Mouse (Mus musculus) granulocyte monocyte progenitor cell, adult 5-6 weeks (primary cell): Measurements from ENCODE around the gene Tgif1. TPM values are rescaled to one million over a fixed set of nuclear protein-coding genes. Genes with fewer than 3 reads are reported as not detected.
"Not testable (repeated sequence)": the region's sequence is repeated elsewhere in the genome, so short reads cannot be mapped to it uniquely, and the experiment has no call there.

Experiments used
- ATAC-seq: replicated peaks from 2 replicates; pipeline ENCODE4 v1.8.0; 2016; ENCODE audit warnings: mild to moderate bottlenecking, moderate TSS enrichment, inconsistent platforms; ENCODE audit not compliant: poor library complexity, severe bottlenecking
- total RNA-seq, 2 experiments: library from RNA; stranded (forward) in 1 of 2; stranded (reverse) in 1 of 2; fragments of 200-712, 200-1000 nt in 1 of 2; fragments of >200 nt in 1 of 2; fragmentation: Nextera tagmentation in 1 of 2; gene quantifications; 2 replicates each; pipeline ENCODE4 v1.2.3; 2014 to 2017

The Tgif1 gene
- total RNA-seq, 2 experiments from 2014 or later: 48.5 to 87.9 TPM

DNA sequence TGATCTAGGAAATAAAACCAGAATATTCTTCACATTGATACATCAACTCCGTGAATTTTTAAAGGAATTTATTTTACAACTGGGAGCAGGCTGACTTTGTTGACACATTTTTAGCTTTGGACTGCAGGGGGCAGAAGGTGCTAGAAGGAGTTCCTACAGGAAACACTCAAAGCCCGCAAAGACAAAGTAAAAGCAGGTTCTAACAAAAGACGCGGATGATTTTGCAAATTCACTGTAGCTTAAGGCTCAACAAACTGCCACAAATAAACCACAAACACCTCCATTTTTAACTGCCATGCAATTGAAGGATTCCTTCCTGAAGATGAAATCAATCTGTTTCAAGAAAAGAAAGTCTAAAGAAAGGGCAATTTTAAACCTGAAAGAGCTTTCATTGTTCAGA is 6.3 kb downstream of the Tgif1 start:
- ATAC-seq: peak; percentile 9; the same call in 1 of the 2 replicates

DNA sequence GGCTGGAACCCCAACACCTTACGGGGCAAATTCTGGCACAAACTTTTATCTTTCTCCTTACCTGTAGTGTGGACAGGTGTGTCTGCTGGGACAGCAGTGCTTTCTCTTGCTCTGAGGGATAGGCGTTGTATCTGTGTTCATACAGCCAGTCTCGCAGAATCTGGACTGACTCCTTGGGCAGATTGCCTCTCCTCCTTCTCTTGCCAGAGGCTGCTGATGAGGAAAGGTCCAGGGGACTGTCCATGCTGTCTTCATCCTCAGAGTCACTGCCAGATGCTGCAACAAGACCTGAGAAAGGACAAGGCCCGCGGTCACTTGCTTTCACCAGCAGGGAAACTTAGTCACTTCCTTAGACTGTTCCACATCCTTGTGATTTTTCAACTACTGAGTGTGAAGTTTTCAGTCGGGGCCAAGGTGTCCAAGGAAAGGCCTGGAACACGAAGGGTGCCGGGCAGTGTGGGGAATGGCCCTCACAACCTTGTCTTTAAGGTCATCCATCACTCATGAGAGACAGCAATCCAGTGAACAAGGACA is 7.2 kb downstream of the Tgif1 start:
- peak; percentile 14 for ATAC-seq

DNA sequence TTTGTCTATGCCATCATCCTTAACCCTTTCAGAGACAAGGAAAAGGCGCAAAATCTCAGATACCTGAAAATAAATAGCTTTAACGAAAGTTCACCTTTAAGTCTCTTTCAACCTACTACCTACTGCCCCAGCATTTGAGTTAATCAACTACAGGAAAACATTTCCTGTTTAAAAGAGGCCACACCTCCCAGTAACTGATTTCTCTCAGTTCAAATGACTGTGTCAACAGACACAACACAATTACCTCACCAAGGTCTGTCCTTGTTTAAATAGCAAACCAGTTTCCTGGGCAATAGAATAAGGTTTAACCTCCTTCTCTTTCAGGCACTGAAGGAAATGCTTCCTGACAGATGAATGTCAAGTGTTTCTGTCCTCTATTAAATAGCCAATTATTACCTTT is 7.8 kb downstream of the Tgif1 start:
- no peak for ATAC-seq

DNA sequence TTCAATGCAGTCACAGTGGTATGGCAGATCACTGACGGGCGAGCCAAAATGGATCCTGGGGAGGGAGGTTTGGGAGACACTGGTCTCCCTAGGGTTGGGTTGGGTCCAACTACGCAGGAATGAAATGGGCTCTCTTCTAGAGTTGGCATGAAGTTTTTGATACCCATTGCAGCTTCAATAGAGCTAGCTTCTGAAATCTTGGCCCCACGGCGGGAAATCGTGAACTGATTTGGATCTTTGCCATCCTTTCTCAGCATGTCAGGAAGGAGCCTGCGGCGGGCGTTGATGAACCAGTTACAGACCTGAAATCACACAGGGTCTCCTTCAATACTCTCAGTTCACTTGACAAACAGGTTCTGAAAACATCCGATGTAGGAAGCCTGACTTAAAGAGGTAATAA is 8.4 kb downstream of the Tgif1 start:
- no peak for ATAC-seq

DNA sequence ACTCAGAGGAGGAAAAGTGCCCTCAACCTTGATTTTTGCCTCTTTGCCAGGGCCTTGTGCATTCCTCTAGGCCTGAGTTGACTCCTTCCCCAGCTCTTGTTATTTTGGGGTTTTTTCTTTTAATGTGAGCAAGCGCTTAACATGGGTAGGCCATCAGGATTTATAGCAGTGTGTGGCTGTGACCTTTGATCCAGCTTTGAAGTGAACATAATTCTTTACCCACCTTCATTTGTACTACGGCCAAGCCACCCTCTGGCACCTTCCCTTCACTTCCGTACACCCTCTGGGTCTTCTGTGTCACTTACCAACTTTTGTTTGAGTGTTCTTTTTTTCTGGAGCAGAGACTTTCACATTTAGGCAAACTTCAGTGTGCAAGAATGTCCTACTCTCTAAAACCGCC is 10.1 kb downstream of the Tgif1 start:
- no peak for ATAC-seq

DNA sequence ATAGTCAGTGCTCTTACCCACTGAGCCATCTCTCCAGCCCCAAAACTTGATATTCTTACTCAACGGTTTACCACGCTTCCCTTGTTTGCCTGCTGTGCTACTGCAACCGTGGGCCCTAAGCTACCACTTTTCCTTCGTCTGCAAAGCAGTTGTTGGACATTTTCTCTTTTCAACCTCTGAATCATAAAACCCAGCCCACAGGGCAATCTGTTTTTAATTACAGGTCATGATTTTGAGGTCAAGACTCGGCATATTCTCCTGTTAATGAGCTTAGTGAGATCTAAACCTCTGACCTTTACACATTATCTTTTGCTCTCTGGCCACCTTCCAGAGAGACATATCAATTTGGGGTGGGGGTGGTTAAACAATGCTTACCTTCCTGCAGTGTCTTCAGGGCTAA is 14.8 kb downstream of the Tgif1 start:
- no peak for ATAC-seq

DNA sequence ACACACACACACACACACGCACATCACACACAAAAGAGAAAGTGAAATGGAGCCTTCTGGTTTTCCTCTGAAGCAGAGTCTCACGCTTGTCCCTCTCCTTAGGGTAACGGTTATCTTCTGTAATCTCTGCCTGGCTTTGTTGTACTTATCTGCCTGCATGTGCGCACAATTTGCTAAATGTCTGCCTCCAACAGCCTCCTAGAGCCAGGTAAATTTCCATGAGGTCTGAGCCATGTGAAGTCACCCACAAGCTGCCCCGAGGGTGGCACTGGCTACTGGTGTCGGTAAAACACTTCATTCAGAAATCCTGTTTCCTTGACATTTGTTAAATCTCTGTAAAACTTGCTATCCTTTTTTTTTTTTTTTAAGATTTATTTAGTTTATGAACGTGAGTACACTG is 15.3 kb downstream of the Tgif1 start:
- no peak for ATAC-seq

DNA sequence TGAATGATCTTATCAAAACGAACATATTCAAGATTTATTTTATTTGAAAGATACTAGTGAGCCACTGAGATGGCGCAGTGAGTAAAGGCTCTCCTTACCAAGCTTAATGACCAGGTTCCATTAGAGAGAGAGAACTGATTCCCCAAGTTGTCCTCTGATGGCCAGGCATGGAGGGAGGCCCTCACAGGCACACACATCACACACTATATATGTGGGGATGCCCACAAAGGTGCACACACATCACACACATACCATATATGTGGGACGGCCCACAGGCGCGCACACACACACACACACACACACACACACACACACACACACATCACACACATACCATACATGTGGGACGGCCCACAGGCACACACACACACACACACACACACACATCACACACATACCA is 15.9 kb downstream of the Tgif1 start:
- not testable (repeated sequence) for ATAC-seq

DNA sequence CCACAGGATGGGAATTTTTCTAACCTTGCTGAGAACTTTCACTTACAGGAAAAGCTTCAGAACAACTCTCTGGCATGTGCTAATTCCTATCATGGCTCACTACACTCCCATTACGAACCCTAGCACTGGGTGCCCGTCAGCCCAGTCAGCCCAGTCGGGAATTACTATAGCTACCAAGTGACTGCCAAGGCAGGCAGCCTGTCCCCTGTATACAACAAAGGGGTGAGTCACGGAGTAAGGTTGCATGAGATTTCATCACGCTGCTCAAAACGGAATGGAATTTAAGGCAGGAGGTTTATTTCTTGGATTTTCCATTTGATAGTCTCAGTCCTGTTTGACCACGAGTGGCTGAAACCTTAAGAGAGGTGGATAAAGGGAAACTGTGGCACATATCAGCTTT is 16.5 kb downstream of the Tgif1 start:
- no peak for ATAC-seq

DNA sequence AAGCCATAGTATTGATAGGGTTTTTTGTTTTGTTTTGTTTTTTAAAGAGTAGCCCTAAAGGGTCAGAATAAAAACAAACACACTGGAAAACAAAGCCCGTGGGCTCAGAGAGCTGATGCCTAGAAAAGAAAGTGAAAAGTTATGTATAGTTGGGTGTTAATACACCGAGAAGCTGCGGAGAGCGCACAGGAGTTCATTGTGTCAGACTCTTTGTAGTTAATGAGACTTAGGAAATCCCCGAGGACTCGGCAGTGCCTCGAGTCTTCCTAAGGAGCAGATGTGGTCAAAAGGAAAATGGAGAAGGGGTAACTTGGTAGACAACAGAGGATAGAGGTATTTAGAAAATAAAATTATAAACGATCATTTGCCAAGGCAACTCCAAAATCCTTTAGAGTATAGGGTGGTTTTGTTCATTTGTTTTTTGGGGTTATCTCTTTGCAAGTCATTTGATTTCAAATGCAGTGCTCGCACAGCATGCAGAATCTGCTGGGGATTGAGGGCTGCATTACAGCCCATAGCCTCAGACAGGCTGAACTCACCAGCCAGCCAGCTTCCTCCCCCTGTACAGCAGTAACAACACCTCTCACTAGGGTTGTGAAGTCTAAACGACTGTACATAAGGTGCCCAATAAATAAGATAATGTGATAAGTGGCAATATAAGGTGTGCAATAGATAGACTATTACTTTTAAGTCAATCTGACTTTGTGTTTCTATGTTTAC is 18.1 kb downstream of the Tgif1 start:
- ATAC-seq: no peak; the same call in 1 of the 2 replicates

DNA sequence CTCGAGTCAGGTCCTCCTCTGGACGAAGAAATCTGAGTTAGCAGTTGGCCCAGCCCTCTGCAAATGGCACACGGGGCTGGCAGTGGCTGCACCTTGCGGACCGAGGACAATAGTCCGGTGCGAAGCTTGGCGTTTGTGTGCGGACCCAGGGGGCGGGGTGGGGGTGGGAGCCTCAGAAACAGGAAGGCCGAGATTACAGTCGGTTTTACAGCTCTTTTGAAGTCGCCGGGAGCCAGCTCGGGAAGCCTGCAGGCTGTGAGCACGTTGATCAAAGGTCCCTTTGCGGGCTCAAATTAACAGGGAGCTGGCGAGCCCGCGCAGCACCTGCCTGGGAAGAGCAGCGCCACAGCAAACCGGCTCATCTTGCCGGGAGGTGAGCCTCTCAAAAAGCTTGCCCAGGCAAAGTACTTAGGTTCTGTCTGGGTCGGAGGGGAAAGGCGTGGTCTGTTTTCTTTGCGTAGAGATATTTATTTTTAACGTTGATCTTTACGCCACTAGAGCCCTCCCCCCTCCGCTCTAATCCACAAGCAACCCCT is 18.8 kb downstream of the Tgif1 start:
- peak; percentile 6; the same call in 1 of the 2 replicates for ATAC-seq

DNA sequence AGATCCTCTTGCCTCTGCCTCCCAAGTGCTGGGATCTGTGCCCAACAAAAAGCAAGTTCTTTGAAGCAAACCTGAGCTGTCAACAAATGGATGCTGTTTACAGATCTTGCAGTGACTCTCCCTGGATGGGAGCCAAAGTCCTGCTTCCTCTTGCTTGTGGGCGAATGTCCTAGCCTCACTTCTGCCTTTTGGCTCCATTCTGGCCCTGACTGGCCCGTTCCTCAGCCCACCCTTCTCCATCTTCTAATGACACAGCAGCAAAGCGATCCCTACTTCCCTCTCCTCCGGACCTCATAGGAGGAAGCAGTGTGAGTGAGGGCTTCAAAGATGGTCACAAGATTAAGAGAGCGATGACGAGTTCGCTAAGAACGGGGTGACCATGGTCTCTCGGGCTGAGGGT is 20.8 kb downstream of the Tgif1 start:
- peak; percentile 97 for ATAC-seq

DNA sequence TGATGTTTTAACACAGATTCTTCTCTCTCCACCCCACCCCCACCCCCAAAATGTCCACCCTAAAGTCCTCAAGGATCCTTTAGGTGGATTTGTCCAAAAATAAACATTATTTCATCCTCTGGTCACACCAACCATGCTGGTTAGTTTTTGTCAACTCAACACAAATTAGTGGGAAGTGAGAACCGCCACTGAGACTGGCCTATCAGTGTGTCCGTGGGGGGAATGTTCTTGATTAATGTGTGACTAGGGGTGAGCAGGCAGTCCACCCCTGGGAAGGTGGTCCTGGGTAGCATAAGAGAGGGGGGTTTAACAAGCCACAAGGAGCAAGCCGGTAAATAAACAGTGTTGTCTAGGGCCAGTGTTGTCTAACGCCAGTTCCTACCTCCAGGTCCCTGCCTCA is 21.8 kb downstream of the Tgif1 start:
- ATAC-seq: no peak

DNA sequence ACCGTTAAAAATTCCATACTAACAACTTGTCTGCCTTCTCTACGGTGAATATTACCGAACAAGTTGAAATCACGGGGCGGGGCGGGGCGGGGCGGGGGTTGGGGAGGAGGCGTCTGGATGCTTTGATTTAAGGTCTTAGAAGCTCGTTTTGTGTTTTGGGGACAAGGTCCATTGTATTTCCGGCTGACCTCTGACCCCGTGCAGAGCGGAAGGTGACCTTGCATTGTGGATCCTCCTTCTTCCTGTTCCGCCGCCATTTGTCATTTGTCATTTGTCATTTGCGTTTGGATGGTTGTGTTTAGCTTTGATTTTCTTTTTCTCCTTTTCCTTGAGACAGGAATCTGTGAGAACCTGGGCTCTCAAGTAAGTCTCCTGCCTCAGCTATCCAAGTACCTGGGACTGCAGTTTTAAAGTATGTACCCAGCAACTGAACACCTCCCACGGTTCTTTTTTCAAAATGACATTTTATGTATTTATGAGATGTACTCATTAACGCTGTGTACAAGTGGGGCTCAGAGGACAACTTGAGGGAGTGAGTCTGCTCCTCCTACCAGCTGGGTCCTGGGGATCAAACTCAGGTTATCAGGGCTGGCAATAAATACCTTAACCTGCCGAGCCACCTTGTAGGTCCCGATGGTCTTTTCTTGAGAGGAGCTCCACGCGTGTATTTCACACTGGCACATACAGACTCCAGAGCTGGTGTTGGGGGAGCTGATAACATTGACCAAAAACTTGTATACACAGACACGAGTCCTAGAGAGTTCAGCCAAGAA is 23.2 kb downstream of the Tgif1 start:
- no peak for ATAC-seq

DNA sequence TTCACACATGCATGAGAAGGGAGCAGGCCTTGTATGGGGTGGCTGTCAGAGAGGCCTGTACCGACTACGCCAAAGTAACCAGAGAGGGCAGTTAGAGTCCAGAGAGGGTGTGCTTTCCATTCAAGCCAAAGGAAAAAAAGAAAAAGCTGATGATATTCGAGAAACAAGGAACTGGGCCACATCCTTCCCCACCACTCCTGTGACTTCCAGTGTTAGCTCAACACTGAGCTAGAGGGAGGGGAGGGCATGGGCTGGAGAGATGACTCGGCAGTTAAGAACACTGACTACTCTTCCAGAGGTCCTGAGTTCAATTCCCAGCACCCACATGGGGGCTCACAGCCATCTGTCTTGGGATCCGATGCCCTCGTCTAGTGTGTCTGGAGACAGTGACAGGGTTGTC is 24.1 kb downstream of the Tgif1 start:
- no peak for ATAC-seq

DNA sequence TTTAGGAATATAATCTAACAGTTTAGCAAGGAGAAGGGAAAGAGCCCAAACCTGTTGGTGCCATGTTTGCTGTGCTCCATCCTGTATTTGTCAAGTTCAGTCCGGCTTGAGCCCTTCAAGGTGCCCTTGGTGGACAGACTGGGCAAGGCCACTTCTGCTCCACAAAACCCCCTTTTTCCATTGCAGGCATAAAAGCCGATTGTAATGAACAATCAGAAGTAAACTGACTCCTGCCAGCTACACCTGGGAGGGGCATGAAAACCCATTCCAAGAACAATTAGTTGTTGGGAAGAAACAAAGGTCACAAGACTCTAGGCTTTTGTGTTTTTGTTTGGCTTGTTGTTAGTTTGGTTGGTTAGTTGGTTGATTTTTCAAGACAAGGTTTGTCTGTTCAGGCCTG is 24.8 kb downstream of the Tgif1 start:
- ATAC-seq: no peak

DNA sequence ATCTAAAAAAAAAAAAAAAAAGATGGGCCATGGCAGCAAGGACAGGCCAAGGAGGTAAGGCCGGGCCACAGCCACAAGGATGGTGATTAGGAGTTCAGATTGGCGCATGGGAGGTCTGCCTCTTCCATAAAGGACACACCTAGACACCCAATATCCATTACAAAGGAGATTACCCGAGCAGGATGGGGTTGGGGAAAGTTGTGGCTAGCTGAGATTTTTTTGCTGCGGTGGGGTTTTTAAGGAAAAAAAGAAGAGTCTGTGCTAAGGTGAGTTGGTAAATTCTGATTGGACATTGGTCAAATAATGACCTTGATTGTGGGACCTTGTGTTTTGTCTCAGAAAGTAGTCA is 25.2 kb downstream of the Tgif1 start:
- no peak for ATAC-seq

DNA sequence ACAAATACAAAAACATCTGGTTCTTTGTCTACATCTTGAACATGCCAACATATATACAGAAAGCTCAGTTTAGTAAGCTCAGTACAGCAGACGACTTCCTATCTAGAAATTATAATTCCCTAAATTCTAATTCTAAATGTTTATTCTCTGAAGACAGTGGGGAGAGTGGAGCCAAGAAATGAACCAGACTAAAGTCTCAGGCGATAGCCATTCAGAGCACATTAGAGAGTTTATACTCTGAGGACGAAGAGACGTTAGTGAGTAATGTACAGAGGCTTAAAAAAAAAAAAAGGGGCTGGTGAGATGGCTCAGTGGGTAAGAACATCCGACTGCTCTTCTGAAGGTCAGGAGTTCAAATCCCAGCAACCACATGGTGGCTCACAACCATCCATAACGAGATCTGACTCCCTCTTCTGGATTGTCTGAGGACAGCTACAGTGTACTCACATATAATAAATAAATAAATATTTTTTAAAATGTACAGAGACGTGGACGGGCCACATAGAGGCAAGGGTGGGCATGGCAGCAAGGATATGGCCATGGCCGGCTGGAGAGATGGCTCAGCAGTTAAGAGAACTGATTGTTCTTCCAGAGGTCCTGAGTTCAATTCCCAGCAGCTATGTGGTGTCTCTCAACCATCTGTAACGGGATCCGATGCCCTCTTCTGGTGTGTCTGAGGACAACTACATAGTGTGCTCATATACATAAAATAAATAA is 25.7 kb downstream of the Tgif1 start:
- not testable (repeated sequence) for ATAC-seq

DNA sequence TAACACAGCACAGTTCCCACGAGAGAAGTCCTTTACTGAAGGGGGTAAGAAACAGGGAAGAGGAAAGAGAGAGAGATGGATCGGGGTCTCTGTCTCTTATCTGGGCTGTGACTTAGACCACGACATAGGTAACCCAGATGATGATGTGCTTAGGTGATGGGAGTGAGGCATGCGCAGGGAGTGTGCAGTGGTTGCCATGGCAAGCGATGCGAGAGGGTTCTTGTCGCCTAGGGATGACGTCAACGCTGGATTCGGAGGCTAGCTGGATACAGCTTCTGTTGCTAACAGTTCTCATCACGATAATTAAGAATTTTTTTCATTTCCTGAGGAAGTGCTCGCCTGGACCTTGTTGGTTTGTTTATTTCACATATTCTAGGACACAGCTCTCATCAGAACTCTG is 27.1 kb downstream of the Tgif1 start:
- no peak for ATAC-seq

DNA sequence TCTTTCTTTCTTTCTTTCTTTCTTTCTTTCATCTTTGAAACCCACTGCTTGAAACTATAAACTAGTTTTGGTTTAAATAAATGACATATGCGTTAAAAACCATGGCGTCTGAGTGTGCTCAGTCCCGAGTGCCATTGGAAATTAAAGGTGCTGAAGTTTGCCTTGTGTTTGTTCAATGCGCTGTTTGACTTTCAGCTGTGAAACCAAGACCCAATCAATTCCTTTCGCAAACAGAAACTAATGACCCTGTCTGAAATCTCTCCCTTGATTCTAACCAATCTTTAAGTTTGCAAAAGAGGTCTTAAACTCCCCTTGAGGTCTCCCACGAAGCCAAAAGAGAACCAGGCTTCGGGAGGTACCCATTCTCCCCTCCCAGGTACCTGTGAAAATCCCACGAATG is 30.3 kb downstream of the Tgif1 start:
- no peak for ATAC-seq
